Mouse (Mus musculus): Measurements from ENCODE around the gene Tmc4.

GRCm38 (mm10) chr7:3644348-3644671 is 33.0 kb downstream of the Tmc4 start:
- TF ChIP-seq CTCF (conservative IDR thresholded peaks at IDR 0.05; ENCODE audit: low read length), result no peak
- no peak for TF ChIP-seq POU5F1 (IDR thresholded peaks at IDR 0.05; ENCODE audit: borderline replicate concordance, low read length)
